In genomic region chr6:54900256-54900655, GRCm38 (mm10) we compare ENCODE assay signal across 24 mouse cellular contexts.
DNase-seq lines count a peak whose midpoint lies in the region; ATAC-seq lines count a peak whose summit lies in the region.
"Had no signal": no experiment of that assay in that cellular context is flagged by ENCODE, and none has a peak within 500 bp of the region (broad histone marks: within the 10 kb centered on the region; RNA-seq: fewer than 3 reads in every experiment).

No protein-coding gene starts in this region.

- H3K4me2 ChIP-seq in forebrain, embryonic 14.5 days (ENCODE audit: low read length), result no peak overlapping the region
- no peak overlapping the region for H3K4me2 ChIP-seq in forebrain, embryonic 12.5 days
- H3K4me2 ChIP-seq in forebrain, embryonic 16.5 days (ENCODE audit: low read length), result no peak overlapping the region
- H3K4me2 ChIP-seq: embryonic facial prominence, embryonic 13.5 days; embryonic facial prominence, embryonic 15.5 days had no signal

- no peaks in the 10 kb centered on the region for H3K27me3 ChIP-seq in forebrain, embryonic 14.5 days (replicated peaks; ENCODE audit: control insufficient read depth, insufficient read depth, low read length)
- no peaks in the 10 kb centered on the region for H3K27me3 ChIP-seq in forebrain, embryonic 12.5 days
- H3K27me3 ChIP-seq in forebrain, embryonic 16.5 days (replicated peaks; ENCODE audit: control insufficient read depth, insufficient read depth, low read length), result no peaks in the 10 kb centered on the region
- no peaks in the 10 kb centered on the region for H3K27me3 ChIP-seq in forebrain, embryonic 10.5 days (ENCODE audit: poor library complexity, severe bottlenecking)
- H3K27me3 ChIP-seq: CH12.LX; embryonic facial prominence, embryonic 13.5 days; embryonic facial prominence, embryonic 15.5 days; Patski had no signal

- no peak overlapping the region for H3K9ac ChIP-seq in forebrain, embryonic 14.5 days (ENCODE audit: low read length)
- H3K9ac ChIP-seq in forebrain, embryonic 12.5 days, result no peak overlapping the region
- H3K9ac ChIP-seq in forebrain, embryonic 16.5 days (replicated peaks; ENCODE audit: low read depth, low read length), result no peak overlapping the region
- H3K9ac ChIP-seq: embryonic facial prominence, embryonic 13.5 days; embryonic facial prominence, embryonic 15.5 days had no signal

- H3K27ac ChIP-seq in forebrain, embryonic 14.5 days (ENCODE audit: low read depth, low read length), result no peak overlapping the region
- H3K27ac ChIP-seq in forebrain, embryonic 12.5 days, result no peak overlapping the region
- H3K27ac ChIP-seq in forebrain, embryonic 16.5 days (ENCODE audit: low read length), result no peak overlapping the region
- no peak overlapping the region for H3K27ac ChIP-seq in forebrain, embryonic 10.5 days
- H3K27ac ChIP-seq: embryonic facial prominence, embryonic 13.5 days; embryonic facial prominence, embryonic 15.5 days had no signal

- DNase-seq in forebrain, embryonic 14.5 days (ENCODE audit: low spot score), result peak; percentile 23
- DNase-seq in forebrain, embryonic 10.5 days (ENCODE audit: extremely low spot score, low spot score), result no peak
- peak; percentile 33 for DNase-seq in brain, adult 2 months (ENCODE audit: low read depth, low spot score)
- peak; percentile 17 for DNase-seq in telencephalon, adult 2 months (ENCODE audit: low read depth, low spot score)
- no peak for DNase-seq in embryo, embryonic 10.5 days (ENCODE audit: low spot score)
- DNase-seq: adrenal gland, adult 8-10 months; adrenal gland, postnatal 14 days; adrenal gland, postnatal 36 days; B cell, adult 2 months; cerebellum, adult 11-12 months; cerebellum, adult 2 months; cerebellum, adult 9-10 months; cerebellum, postnatal 25 days; embryo, embryonic 11 days had no signal

- peaks cover 2% of the 10 kb centered on the region; the same call in 1 of the 2 replicates for H3K4me1 ChIP-seq in forebrain, embryonic 14.5 days (ENCODE audit: control insufficient read depth, insufficient read depth, low read length)
- no peaks in the 10 kb centered on the region for H3K4me1 ChIP-seq in forebrain, embryonic 12.5 days
- H3K4me1 ChIP-seq in forebrain, embryonic 16.5 days (replicated peaks; ENCODE audit: control insufficient read depth, insufficient read depth, low read length), result peaks cover 9% of the 10 kb centered on the region
- H3K4me1 ChIP-seq in forebrain, embryonic 10.5 days, result no peaks in the 10 kb centered on the region
- H3K4me1 ChIP-seq: embryonic facial prominence, embryonic 13.5 days; embryonic facial prominence, embryonic 15.5 days had no signal

- H3K9me3 ChIP-seq in forebrain, embryonic 14.5 days (replicated peaks; ENCODE audit: control insufficient read depth, low read length), result no peaks in the 10 kb centered on the region
- no peaks in the 10 kb centered on the region for H3K9me3 ChIP-seq in forebrain, embryonic 12.5 days
- no peaks in the 10 kb centered on the region for H3K9me3 ChIP-seq in forebrain, embryonic 16.5 days (ENCODE audit: control insufficient read depth, low read length)
- H3K9me3 ChIP-seq in forebrain, embryonic 10.5 days, result no peaks in the 10 kb centered on the region
- H3K9me3 ChIP-seq: embryonic facial prominence, embryonic 13.5 days; embryonic facial prominence, embryonic 15.5 days; G1E had no signal

- WGBS in forebrain, embryonic 14.5 days, result 84% methylated on average over 2 of the region's 2 CpGs
- 74% methylated on average over 2 of the region's 2 CpGs for WGBS in forebrain, embryonic 12.5 days
- 67% methylated on average over 2 of the region's 2 CpGs for WGBS in forebrain, embryonic 16.5 days
- 91% methylated on average over 2 of the region's 2 CpGs for WGBS in forebrain, embryonic 10.5 days

- no peaks in the 10 kb centered on the region for H3K36me3 ChIP-seq in forebrain, embryonic 14.5 days (ENCODE audit: control insufficient read depth, insufficient read depth, low read length)
- H3K36me3 ChIP-seq in forebrain, embryonic 12.5 days (replicated peaks), result no peaks in the 10 kb centered on the region
- no peaks in the 10 kb centered on the region for H3K36me3 ChIP-seq in forebrain, embryonic 16.5 days (ENCODE audit: control insufficient read depth, insufficient read depth)
- H3K36me3 ChIP-seq in forebrain, embryonic 10.5 days (replicated peaks), result no peaks in the 10 kb centered on the region
- H3K36me3 ChIP-seq: embryonic facial prominence, embryonic 13.5 days; embryonic facial prominence, embryonic 15.5 days had no signal

- no peak; the same call in 1 of the 2 replicates for ATAC-seq in forebrain, embryonic 14.5 days
- ATAC-seq in forebrain, embryonic 12.5 days (ENCODE audit: low FRiP score), result no peak
- peak; percentile 64; the same call in 1 of the 2 replicates for ATAC-seq in forebrain, embryonic 16.5 days
- ATAC-seq: activated CD4-positive, CD25-positive, alpha-beta regulatory T cell, adult 4 months; CD4-positive, CD25-positive, alpha-beta regulatory T cell, adult 4 months; Patski had no signal

- H3K4me3 ChIP-seq in forebrain, embryonic 14.5 days (ENCODE audit: low read depth, low read length), result no peak overlapping the region
- H3K4me3 ChIP-seq in forebrain, embryonic 12.5 days (replicated peaks), result no peak overlapping the region
- H3K4me3 ChIP-seq in forebrain, embryonic 16.5 days (replicated peaks; ENCODE audit: low read length), result no peak overlapping the region
- no peak overlapping the region for H3K4me3 ChIP-seq in forebrain, embryonic 10.5 days
- H3K4me3 ChIP-seq: embryonic facial prominence, embryonic 13.5 days; embryonic facial prominence, embryonic 15.5 days; erythroblast, embryonic 14.5 days had no signal

Comparison
In these comparisons a context has a peak if more than half of its experiments do, and no peak if none do; other contexts are left out.
1. DNase-seq: peak in forebrain, embryonic 14.5 days (single experiment), brain, adult 2 months (single experiment) and telencephalon, adult 2 months (single experiment); none in forebrain, embryonic 10.5 days (single experiment) and embryo, embryonic 10.5 days (single experiment).